Mouse (Mus musculus): ENCODE measurements around the gene Carm1.

The Carm1 gene

DNA sequence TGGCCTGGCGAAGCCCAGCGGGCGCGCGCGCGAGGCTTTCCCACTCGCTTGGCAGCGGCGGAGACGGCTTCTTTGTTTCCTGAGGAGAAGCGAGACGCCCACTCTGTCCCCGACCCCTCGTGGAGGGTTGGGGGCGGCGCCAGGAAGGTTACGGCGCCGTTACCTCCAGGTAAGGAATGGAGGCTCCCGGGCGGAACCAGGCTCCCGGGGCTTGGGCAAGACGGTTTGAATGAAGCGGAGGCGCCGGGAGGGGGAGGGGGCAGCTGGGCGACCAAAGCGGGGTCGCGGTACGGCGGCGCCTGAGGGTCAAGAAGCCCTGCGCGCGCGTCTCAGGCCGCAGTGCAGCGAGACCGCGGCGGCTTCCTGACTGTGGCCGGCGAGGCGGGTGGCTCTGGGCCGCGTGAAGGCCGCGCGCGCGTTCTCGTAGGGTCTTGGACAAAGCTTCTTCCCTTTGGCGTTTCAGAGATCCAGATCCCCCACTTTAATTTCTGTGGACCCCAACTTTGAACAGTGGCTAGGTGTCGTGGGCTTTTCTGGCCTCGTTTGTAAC lies 69.6 kb downstream of the Carm1 start:
- peak; percentile 92 for DNase-seq

DNA sequence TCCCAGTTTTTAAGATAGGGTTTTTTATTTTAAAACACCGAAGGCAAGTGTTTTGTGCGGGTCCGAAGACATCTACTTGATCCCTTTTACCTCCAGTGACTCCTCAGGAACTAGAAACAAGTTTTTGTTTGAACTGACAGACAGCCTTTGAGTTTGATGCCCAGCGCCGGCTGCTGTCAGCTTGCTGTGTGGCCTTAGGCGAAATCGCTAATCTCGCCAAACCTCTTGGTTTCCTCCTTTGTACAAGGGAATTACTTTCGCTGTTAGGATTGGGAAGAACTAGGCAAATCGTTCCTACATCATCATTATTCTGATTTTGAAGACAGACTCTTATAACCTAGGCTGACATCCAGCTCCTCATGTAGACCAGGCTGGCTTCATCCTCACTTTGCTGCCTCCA lies 70.4 kb downstream of the Carm1 start:
- peak; percentile 26 for DNase-seq

DNA sequence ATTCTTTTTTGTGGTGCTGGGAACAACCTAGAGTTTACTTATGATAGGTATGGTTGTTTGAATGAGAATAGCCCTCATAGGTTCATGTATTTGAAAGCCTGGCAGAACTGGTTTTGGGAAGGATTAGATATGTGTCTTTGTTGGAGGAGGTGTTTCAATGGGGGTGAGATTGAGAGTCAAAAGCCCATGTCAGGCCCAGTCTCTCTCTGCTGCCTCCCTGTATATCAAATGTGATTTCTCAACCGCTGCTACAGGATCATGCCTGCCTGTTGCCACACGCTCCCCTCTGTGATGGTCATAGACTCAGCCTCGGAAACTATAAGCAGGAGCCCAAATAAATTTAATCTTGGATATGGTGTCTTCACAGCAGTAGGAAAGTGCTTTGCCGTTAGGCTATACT lies 73.5 kb downstream of the Carm1 start:
- no peak for DNase-seq

- no peak for DNase-seq
Measured at GRCm38 (mm10) chr9:21622676-21623075, 76.0 kb downstream of the Carm1 start.

DNA sequence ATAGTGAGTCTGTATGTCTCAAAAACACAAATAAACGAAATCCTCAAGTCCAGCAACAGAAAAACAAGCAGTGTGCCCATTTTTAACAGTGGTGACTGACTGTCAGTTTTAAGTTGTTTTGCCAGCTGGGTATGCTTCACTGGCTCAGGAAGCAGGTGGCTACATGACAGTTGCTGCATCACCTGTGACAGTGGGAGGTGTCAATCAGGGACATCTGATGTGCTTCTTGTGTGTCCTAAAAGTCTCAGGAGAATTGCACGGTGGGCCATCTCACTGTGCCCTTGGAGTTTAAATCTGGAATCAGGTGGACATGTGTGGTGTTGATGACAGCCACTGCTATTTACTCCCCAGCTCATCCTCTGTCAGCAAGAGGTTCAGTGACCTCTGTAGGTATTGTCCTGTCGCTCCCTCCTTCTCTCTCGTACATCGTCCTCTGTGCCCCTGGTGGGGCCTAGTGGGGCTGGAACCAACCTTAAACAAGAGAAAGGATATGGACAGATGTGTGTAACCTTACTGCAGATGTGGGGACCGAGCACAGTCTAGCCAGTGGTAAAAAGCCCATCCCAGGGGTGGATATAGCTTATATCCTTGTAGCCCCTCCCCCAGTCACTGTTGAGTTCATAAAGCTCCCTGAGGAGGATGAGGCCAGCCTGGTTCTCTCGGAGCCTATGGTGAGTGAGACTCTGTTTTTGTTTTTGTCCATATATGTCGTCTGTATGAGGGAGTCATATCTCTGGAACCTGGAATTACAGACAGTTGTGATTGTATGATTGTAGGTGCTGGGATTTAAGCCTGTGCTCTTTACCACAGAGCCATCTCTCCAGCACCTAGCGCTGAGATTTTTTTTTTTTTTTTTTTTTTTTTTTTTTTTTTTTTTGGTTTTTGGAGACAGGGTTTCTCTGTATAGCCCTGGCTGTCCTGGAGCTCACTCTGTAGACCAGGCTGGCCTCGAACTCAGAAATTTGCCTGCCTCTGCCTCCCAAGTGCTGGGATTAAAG lies 78.9 kb downstream of the Carm1 start:
- DNase-seq, result no peak

DNA sequence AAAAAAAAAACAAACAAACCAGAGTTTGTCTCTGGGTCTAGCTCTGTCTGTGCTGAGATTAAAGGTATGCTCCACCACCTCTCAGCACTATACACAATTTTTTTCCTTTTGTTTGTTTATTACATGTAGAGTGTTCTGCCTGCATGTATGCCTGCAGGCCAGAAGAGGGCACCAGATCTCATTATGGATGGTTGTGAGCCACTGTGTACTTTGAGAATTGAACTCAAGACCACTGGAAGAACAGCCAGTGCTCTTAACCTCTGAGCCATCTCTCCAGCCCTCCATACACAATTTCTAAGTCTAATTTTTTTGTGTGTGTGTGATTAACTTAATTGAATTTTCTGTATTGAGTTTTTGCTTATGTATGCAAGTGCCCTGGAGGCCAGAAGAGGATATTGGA lies 79.9 kb downstream of the Carm1 start:
- DNase-seq, result no peak

GRCm38 (mm10) chr9:21627145-21627795 lies 80.6 kb downstream of the Carm1 start:
- DNase-seq, result no peak

DNA sequence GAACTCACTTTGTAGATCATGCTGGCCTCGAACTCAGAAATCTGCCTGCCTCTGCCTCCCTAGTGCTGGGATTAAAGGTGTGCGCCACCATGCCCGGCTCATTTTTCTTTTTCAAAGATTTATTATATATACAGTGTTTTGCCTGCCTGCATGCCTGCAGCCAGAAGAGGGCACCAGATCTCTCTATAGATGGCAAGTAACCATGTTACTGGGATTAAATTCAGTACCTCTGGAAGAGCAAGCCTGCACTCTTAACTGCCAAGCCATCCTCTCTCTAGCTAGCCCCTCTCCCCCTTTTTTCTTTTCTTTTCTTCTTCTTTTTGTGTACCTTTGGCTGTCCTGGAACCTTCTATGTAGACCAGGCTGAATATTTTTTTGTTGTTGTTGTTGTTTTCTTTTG lies 84.0 kb downstream of the Carm1 start:
- peak; percentile 61 for DNase-seq

DNA sequence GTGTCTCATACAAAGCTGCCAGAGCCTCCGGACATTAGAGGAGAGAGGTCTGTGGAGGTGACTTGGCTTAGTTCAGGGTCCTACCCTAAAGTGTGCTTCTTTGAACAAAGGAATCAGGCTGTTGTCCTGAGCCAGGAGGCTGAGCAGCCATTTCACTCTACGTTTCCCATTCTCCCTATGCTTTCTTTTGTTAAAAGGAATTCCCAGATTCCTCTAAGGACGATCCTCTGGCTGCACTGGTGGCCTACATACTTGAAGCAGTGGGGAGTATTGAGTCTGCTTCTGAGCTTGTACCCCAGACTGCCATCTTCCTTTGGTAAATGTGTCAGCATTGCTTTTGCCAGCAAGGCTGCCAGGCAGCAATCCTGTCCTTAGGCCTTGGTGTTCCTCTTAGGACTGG lies 86.4 kb downstream of the Carm1 start:
- DNase-seq, result no peak

GRCm38 (mm10) chr9:21635639-21636038 lies 88.9 kb downstream of the Carm1 start:
- no peak for DNase-seq

DNA sequence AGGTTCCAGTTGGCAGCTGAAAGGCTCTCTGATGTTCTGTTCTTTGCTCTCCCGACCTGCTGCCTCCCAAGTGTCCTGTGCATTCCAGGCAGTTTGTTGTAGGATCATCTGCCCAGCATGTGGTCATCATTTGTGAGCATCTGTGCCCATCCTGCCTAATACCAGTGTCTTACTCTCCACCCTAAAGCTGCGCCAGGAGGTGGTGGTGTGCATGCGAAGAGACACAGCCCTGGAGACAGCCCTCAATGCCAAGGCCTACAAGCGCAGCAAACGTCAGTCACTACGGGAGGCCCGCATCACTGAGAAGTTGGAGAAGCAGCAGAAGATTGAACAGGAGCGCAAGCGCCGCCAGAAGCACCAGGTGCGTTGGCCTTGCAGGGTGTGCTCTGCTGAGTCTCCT lies 92.3 kb downstream of the Carm1 start:
- no peak for DNase-seq
